Mouse (Mus musculus): Measurements from ENCODE around the gene Camk1d. TPM values are rescaled to one million over a fixed set of nuclear protein-coding genes. Genes with fewer than 3 reads are reported as not detected.

The Camk1d gene
- polyA plus RNA-seq (2012; rRNA removed; ENCODE audit: low replicate concordance): 1.5 and 7.0 TPM in 2 replicates

GRCm38 (mm10) chr2:5714211-5715053 is at the start of gene Camk1d:
Gene Camk1d, minus strand, starts transcription at chr2:5714515.

Other genes starting within 250 kb of the Camk1d start
- 18.3 and 19.4 TPM in 2 replicates for gene Nudt5, start 130.5 kb upstream of the Camk1d start, polyA plus RNA-seq (2012; rRNA removed; ENCODE audit: low replicate concordance)
- gene Cdc123, start 130.6 kb upstream of the Camk1d start, polyA plus RNA-seq (2012; rRNA removed; ENCODE audit: low replicate concordance): 104 and 109 TPM in 2 replicates
- 1.6 and 2.3 TPM in 2 replicates for gene Gm13199, start 148.4 kb upstream of the Camk1d start, polyA plus RNA-seq (2012; rRNA removed; ENCODE audit: low replicate concordance)
- 59.4 and 85.8 TPM in 2 replicates for gene Sec61a2, start 180.9 kb upstream of the Camk1d start, polyA plus RNA-seq (2012; rRNA removed; ENCODE audit: low replicate concordance)
- gene Dhtkd1, start 228.3 kb upstream of the Camk1d start, polyA plus RNA-seq (2012; rRNA removed; ENCODE audit: low replicate concordance): 7.1 and 10.3 TPM in 2 replicates
- gene Upf2, start 237.0 kb upstream of the Camk1d start, polyA plus RNA-seq (2012; rRNA removed; ENCODE audit: low replicate concordance): 3.4 and 5.7 TPM in 2 replicates

All from subcutaneous adipose tissue, adult 2 months (tissue).